Mouse (Mus musculus) embryonic facial prominence, embryonic 11.5 days (tissue): ENCODE results near the gene Dnah9. TPM values are rescaled to one million over a fixed set of nuclear protein-coding genes. Genes with fewer than 3 reads are reported as not detected.

Experiments
- ATAC-seq: fragments of 200-750 bp; cut with Nextera tagmentation; replicated peaks from 2 replicates; pipeline ENCODE4 v1.8.0; 2017; ENCODE audit warnings: low read depth; ENCODE audit not compliant: insufficient number of reproducible peaks, low FRiP score, low TSS enrichment
- DNase-seq: peaks from one replicate; pipeline ENCODE4 v3.0.0-alpha.2; 2015; ENCODE audit warnings: low spot score
- H3K27ac ChIP-seq: fragments of 300-500 bp; sonication (generic); replicated peaks from 2 replicates; pipeline ENCODE4 v1.5.1; 2014; ENCODE audit warnings: mild to moderate bottlenecking, low read depth, low read length, control low read depth
- H3K27me3 ChIP-seq: fragments of 300-500 bp; sonication (generic); 2 replicates; pipeline ENCODE4 v1.6.1; 2014; ENCODE audit warnings: mild to moderate bottlenecking, low read length, moderate library complexity, mixed read lengths; ENCODE audit not compliant: control insufficient read depth, insufficient read depth
- H3K36me3 ChIP-seq: fragments of 300-500 bp; sonication (generic); replicated peaks from 2 replicates; pipeline ENCODE4 v1.6.1; 2014; ENCODE audit warnings: low read depth, mild to moderate bottlenecking, low read length, moderate library complexity, mixed read lengths; ENCODE audit not compliant: control insufficient read depth, insufficient read depth
- H3K4me1 ChIP-seq: fragments of 300-500 bp; sonication (generic); 2 replicates; pipeline ENCODE4 v1.6.1; 2014; ENCODE audit warnings: low read length, mixed read lengths; ENCODE audit not compliant: control insufficient read depth, insufficient read depth
- H3K4me2 ChIP-seq: fragments of 300-500 bp; sonication (generic); 2 replicates; pipeline ENCODE4 v1.6.1; 2014; ENCODE audit warnings: low read depth, mild to moderate bottlenecking, control low read depth, low read length, moderate library complexity
- H3K4me3 ChIP-seq: fragments of 300-500 bp; sonication (generic); 2 replicates; pipeline ENCODE4 v1.5.1; 2014; ENCODE audit warnings: low read depth, low read length, control low read depth
- H3K9ac ChIP-seq: fragments of 300-500 bp; sonication (generic); replicated peaks from 2 replicates; pipeline ENCODE4 v1.6.1; 2014; ENCODE audit warnings: mild to moderate bottlenecking, control low read depth, low read length
- H3K9me3 ChIP-seq: fragments of 300-500 bp; sonication (generic); replicated peaks from 2 replicates; pipeline ENCODE4 v1.6.1; 2016; ENCODE audit warnings: mild to moderate bottlenecking, low read length, inconsistent platforms, mixed read lengths; ENCODE audit not compliant: control insufficient read depth
- WGBS: fragments of 180-500 bp; shearing (Covaris S2); extraction: QIAGEN DNeasy Blood & Tissue Kit; methylation state at CpG from one replicate; pipeline ENCODE4 v1.1.7; 2014; 5-methylcytosine and 5-hydroxymethylcytosine counted together
- polyA plus RNA-seq: library from polyadenylated mRNA; unstranded; fragments of >200 nt; fragmentation: Nextera tagmentation; extraction: Ambion mirVana; gene quantifications from 2 replicates; pipeline ENCODE4 v1.2.1, GENCODE M21; 2014

Gene Dnah9
- polyA plus RNA-seq, 1 experiment from 2014 or later: 0.11 TPM

DNA sequence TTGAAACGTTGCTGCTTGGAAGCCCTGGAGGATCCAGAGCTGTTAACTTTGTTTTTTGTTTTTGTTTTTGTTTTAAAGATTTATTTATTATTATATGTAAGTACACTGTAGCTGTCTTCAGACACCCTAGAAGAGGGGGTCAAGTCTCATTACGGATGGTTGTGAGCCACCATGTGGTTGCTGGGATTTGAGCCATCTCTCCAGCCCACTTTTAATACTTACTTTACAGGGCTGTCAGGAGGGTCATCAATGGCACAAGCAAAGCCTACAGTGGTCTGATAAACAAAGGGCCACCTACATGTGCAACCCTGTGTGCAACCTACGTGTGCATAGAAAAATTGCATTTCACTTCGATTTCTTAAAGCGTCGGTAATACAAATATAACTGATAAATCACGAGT lies 360.8 kb downstream of the Dnah9 start:
- peak overlapping the region; percentile 54 for H3K4me2 ChIP-seq
- DNase-seq (no peak), ATAC-seq (no peak; the same call in 1 of the 2 replicates)
- H3K9ac ChIP-seq: peak overlapping the region; percentile 80
- no peaks in the 10 kb centered on the region for H3K9me3 ChIP-seq
- H3K27me3 ChIP-seq: no peaks in the 10 kb centered on the region
- no peaks in the 10 kb centered on the region for H3K4me1 ChIP-seq
- H3K27ac ChIP-seq: peak overlapping the region; percentile 70; the same call in 1 of the 2 replicates
- 46% methylated on average over 7 of the region's 7 CpGs for WGBS
- H3K36me3 ChIP-seq: no peaks in the 10 kb centered on the region
- peak overlapping the region; percentile 87 for H3K4me3 ChIP-seq

- Histone ChIP-seq H3K4me1 (no peaks in the 10 kb centered on the region), H3K9me3 (no peaks in the 10 kb centered on the region), H3K27ac (peak within 1 kb of the TSS; percentile 70), H3K4me2 (peak within 1 kb of the TSS; percentile 69), H3K9ac (peak within 1 kb of the TSS; percentile 80), H3K4me3 (peak within 1 kb of the TSS; percentile 87), H3K27me3 (no peaks in the 10 kb centered on the region), H3K36me3 (no peaks in the 10 kb centered on the region)
- peak; percentile 95 for ATAC-seq
- under 1% methylated on average over 50 of the region's 58 CpGs for WGBS
- DNase-seq: peak; percentile 90
These were observed 361.3 kb downstream of the Dnah9 start, which contains the start of gene Zkscan6 for GRCm38 (mm10) chr11:65806909-65807504. Zkscan6 (plus strand) TSS chr11:65807175.

- no peaks in the 10 kb centered on the region for H3K27me3 ChIP-seq
These were observed 361.9 kb downstream of the Dnah9 start for GRCm38 (mm10) chr11:65806321-65806904.

GRCm38 (mm10) chr11:65801899-65802298 lies 366.5 kb downstream of the Dnah9 start:
- H3K36me3 ChIP-seq: no peaks in the 10 kb centered on the region
- H3K27ac ChIP-seq: no peak overlapping the region
- no peaks in the 10 kb centered on the region for H3K9me3 ChIP-seq
- WGBS: 58% methylated on average over 3 of the region's 3 CpGs
- H3K9ac ChIP-seq: no peak overlapping the region
- no peak for ATAC-seq
- no peaks in the 10 kb centered on the region for H3K4me1 ChIP-seq
- H3K4me3 ChIP-seq: no peak overlapping the region
- DNase-seq: no peak
- no peaks in the 10 kb centered on the region for H3K27me3 ChIP-seq
- no peak overlapping the region for H3K4me2 ChIP-seq

More at GRCm38 (mm10) chr11:65806321-65806904, 361.9 kb downstream of the Dnah9 start:
- Histone ChIP-seq H3K9me3 (no peaks in the 10 kb centered on the region), H3K4me2 (peak overlapping the region; percentile 69), H3K4me1 (no peaks in the 10 kb centered on the region), H3K36me3 (no peaks in the 10 kb centered on the region), H3K4me3 (peak overlapping the region; percentile 87), H3K9ac (peak overlapping the region; percentile 33), H3K27ac (no peak overlapping the region)
- ATAC-seq: no peak
- WGBS: 1% methylated on average over 20 of the region's 20 CpGs
- peak; percentile 21 for DNase-seq

- H3K4me2 ChIP-seq: no peak overlapping the region
- no peak overlapping the region for H3K4me3 ChIP-seq
- H3K9ac ChIP-seq: no peak overlapping the region
- no peak overlapping the region for H3K27ac ChIP-seq
- no peaks in the 10 kb centered on the region for H3K9me3 ChIP-seq
- ATAC-seq (no peak), DNase-seq (no peak)
- WGBS: 90% methylated on average over 1 of the region's 1 CpGs
- no peaks in the 10 kb centered on the region for H3K4me1 ChIP-seq
- H3K27me3 ChIP-seq: no peaks in the 10 kb centered on the region
- H3K36me3 ChIP-seq: no peaks in the 10 kb centered on the region
These were observed 372.5 kb downstream of the Dnah9 start for GRCm38 (mm10) chr11:65795896-65796295.

DNA sequence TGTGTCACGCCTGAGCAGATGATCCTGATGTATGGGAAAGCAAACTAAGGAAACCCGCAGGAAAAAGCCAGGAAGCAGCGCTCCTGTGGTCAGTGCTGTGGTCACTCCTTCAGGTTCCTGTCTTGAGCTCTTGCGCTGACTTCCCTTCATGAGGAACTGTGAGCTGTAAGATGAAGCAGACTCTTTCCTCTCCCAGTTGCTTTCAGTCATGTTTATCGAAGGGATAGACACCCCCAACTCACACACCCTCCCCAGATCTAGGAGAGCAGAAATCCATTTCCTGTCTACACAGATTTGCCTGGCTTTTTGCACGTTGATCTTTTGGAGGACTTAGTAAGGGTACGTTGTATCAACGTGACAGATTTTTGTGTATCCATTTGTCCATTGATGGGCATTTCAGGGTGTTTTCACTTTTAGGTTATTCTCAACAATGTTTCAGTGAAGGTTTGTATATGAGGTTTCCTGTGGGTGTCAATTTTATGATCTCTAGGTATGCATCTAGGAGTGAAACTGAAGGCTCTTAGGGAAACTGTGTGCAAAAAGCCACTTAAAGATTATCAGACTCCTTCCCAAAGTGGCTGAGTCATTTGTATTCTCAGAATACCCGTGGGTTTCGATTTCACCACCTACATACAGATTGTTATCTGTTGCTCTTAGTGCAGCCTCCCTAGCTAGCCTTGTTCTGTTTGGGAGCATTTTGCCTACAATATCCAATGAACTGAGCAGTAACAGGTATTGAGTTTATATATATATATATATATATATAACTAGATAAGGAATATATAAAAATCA lies 373.7 kb downstream of the Dnah9 start:
- H3K27ac ChIP-seq: no peak overlapping the region
- no peak overlapping the region for H3K4me2 ChIP-seq
- ATAC-seq (no peak), DNase-seq (no peak)
- no peak overlapping the region for H3K4me3 ChIP-seq
- H3K9me3 ChIP-seq: no peaks in the 10 kb centered on the region
- no peaks in the 10 kb centered on the region for H3K4me1 ChIP-seq
- whole genome bisulfite sequencing: 73% methylated on average over 10 of the region's 10 CpGs
- H3K9ac ChIP-seq: no peak overlapping the region
- no peaks in the 10 kb centered on the region for H3K27me3 ChIP-seq
- H3K36me3 ChIP-seq: no peaks in the 10 kb centered on the region

DNA sequence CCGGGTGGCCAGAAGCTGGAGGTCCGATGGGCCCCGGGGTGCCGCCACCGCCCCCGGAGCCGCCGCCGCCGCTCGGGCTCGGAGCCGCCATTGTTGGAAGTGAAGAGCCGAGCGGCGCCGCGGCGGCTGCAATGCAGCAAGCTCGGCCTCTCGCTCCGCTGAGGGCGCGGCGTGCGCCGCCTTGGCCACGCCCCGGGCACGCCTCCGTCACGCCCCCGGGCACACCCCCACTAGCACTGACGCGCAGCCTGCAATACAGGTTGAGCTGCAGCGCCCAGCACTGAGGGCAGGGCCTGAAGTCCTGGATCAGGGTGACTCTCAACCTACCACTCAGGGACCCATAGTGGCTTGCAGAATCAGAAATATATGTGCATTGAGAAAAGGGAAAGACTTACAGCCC lies 380.2 kb downstream of the Dnah9 start, which contains the start of gene Map2k4:
TSS of gene Map2k4 (minus strand) at position 144 of the 400 bp plus-strand sequence.
- no peaks in the 10 kb centered on the region for H3K4me1 ChIP-seq
- no peaks in the 10 kb centered on the region for H3K9me3 ChIP-seq
- H3K36me3 ChIP-seq: no peaks in the 10 kb centered on the region
- peak within 1 kb of the TSS; percentile 98 for H3K4me3 ChIP-seq
- peak within 1 kb of the TSS; percentile 71 for H3K4me2 ChIP-seq
- DNase-seq (peak; percentile 94), ATAC-seq (peak; percentile 99)
- H3K27me3 ChIP-seq: no peaks in the 10 kb centered on the region
- 0% methylated on average over 26 of the region's 36 CpGs for WGBS
- H3K27ac ChIP-seq: peak within 1 kb of the TSS; percentile 70
- peak within 1 kb of the TSS; percentile 98 for H3K9ac ChIP-seq
